Mouse (Mus musculus): ENCODE data around the gene Anxa9. TPM values are rescaled to one million over a fixed set of nuclear protein-coding genes. Genes with fewer than 3 reads are reported as not detected.

Anxa9 gene
- 0.66 TPM for polyA plus RNA-seq (2014; fragmentation: Illumina TruSeq; extraction: RNeasy Lipid Tissue Mini Kit (QIAGEN cat#74804))

GRCm38 (mm10) chr3:95307100-95307499 lies at the start of gene Anxa9:
Gene Anxa9 (minus strand): TSS chr3:95307176.

GRCm38 (mm10) chr3:95314486-95315093 lies 7.6 kb upstream of the Anxa9 start, which contains the start of gene Cers2:
Gene Cers2 (plus strand): TSS chr3:95314791.

DNA sequence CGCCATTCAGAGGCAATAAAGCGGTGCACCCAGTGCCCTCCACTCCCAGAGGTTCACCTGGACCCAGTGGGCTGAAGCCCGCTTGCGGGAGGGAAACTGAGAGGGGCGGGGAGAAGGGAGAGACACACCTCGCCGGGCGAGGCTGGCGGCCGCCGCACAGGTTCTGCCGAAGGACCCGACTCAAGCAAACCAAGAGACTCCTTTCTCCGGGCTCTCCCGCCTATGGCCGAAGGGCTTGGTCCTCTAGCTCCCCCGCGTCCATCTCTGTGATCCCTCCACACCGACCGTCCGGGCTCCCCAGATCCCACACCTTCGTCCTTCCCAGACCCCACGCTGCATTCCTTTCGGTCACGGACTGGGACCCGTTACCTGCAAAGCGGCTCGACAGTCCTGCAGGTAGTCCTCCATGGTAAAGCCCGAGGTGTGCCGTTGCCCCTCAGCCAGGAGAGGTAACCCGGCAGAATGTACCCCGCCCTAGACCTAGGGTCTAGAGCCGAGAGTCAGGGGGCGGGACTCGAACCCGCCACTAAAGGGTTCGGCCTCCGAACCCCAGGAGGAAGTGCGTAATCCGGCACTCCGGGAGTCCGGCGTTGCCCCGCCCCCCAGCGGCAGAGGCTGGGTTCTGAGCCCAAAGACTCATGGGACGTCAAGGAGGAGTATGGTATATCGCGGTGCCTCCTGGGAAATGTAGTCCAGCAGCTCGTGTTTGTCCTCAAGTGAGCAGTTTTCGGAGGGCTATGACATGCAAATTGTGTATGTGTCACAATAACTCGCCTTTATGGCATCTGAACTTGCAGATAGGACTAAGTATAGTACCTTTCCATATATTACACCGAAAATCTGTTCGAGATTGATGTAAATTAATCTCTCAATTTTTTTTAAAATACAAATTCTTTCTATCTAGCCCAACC lies 25.5 kb downstream of the Anxa9 start, which contains the start of the genes Mindy1 and Prune1:
Mindy1 (plus strand) TSS at position 130 of the 911 bp plus-strand sequence.
Prune1 (minus strand) TSS at position 861 of the 911 bp plus-strand sequence.

DNA sequence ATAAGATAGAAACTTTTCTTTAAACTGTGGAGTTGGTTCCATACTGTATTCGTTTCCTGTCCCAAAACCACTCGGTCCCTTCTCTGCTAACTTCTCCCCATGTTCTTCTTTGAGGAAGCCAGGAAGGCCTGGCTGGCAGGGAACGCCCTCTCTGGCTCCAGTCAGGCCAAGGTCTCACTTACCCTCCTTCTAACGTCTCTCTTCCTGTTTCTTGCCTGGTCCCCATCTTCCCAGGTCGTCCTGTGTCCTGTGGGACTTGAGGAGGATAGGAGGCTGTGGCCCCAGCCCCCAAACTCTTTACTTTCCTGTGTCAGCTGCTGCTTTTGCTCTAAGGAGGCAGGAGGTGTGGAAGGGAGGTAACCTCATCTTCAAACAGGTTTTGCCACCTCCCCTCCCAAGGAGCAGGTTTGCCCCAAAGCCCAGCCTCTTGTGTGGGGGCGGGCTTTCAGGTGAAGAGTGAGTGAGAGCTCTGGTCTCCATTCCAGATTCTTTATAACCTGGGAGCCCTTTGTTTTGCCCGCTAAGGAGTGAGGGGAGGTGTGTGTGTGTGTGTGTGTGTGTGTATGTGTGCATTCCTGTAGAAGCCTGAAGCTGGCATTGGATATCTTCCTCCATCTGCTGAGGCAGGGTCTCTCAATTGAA lies 56.1 kb downstream of the Anxa9 start, which contains the start of gene Bnipl:
Bnipl (minus strand) TSS at position 411 of the 642 bp plus-strand sequence.

Other genes starting within 250 kb of the Anxa9 start
- gene Pip5k1a, start 200.2 kb downstream of the Anxa9 start, polyA plus RNA-seq (2014; fragmentation: Illumina TruSeq; extraction: RNeasy Lipid Tissue Mini Kit (QIAGEN cat#74804)): 25.1 TPM
- 16.5 TPM for gene Vps72, start 196.2 kb downstream of the Anxa9 start, polyA plus RNA-seq (2014; fragmentation: Illumina TruSeq; extraction: RNeasy Lipid Tissue Mini Kit (QIAGEN cat#74804))
- gene Tmod4, start 182.7 kb downstream of the Anxa9 start, polyA plus RNA-seq (2014; fragmentation: Illumina TruSeq; extraction: RNeasy Lipid Tissue Mini Kit (QIAGEN cat#74804)): not detected
- gene Scnm1, start 173.2 kb downstream of the Anxa9 start, polyA plus RNA-seq (2014; fragmentation: Illumina TruSeq; extraction: RNeasy Lipid Tissue Mini Kit (QIAGEN cat#74804)): 21.2 TPM
- 1.9 TPM for gene Lysmd1, start 173.1 kb downstream of the Anxa9 start, polyA plus RNA-seq (2014; fragmentation: Illumina TruSeq; extraction: RNeasy Lipid Tissue Mini Kit (QIAGEN cat#74804))
- gene Tnfaip8l2, start 164.8 kb downstream of the Anxa9 start, polyA plus RNA-seq (2014; fragmentation: Illumina TruSeq; extraction: RNeasy Lipid Tissue Mini Kit (QIAGEN cat#74804)): not detected
- gene Sema6c, start 146.7 kb downstream of the Anxa9 start, polyA plus RNA-seq (2014; fragmentation: Illumina TruSeq; extraction: RNeasy Lipid Tissue Mini Kit (QIAGEN cat#74804)): 0.34 TPM
- 35.3 TPM for gene Gabpb2, start 89.3 kb downstream of the Anxa9 start, polyA plus RNA-seq (2014; fragmentation: Illumina TruSeq; extraction: RNeasy Lipid Tissue Mini Kit (QIAGEN cat#74804))
- gene Cdc42se1, start 78.4 kb downstream of the Anxa9 start, polyA plus RNA-seq (2014; fragmentation: Illumina TruSeq; extraction: RNeasy Lipid Tissue Mini Kit (QIAGEN cat#74804)): 17.5 TPM
- 19.0 TPM for gene Mllt11, start 75.0 kb downstream of the Anxa9 start, polyA plus RNA-seq (2014; fragmentation: Illumina TruSeq; extraction: RNeasy Lipid Tissue Mini Kit (QIAGEN cat#74804))
- 0.26 TPM for gene Gm128, start 65.6 kb downstream of the Anxa9 start, polyA plus RNA-seq (2014; fragmentation: Illumina TruSeq; extraction: RNeasy Lipid Tissue Mini Kit (QIAGEN cat#74804))
- gene Bnipl, start 56.0 kb downstream of the Anxa9 start, polyA plus RNA-seq (2014; fragmentation: Illumina TruSeq; extraction: RNeasy Lipid Tissue Mini Kit (QIAGEN cat#74804)): 0.83 TPM
- 125 TPM for gene Mindy1, start 25.8 kb downstream of the Anxa9 start, polyA plus RNA-seq (2014; fragmentation: Illumina TruSeq; extraction: RNeasy Lipid Tissue Mini Kit (QIAGEN cat#74804))
- 13.7 TPM for gene Prune1, start 25.1 kb downstream of the Anxa9 start, polyA plus RNA-seq (2014; fragmentation: Illumina TruSeq; extraction: RNeasy Lipid Tissue Mini Kit (QIAGEN cat#74804))
- 104 TPM for gene Cers2, start 7.6 kb upstream of the Anxa9 start, polyA plus RNA-seq (2014; fragmentation: Illumina TruSeq; extraction: RNeasy Lipid Tissue Mini Kit (QIAGEN cat#74804))
- 28.5 TPM for gene Setdb1, start 50.0 kb upstream of the Anxa9 start, polyA plus RNA-seq (2014; fragmentation: Illumina TruSeq; extraction: RNeasy Lipid Tissue Mini Kit (QIAGEN cat#74804))
- not detected for gene 4930558C23Rik, start 95.7 kb upstream of the Anxa9 start, polyA plus RNA-seq (2014; fragmentation: Illumina TruSeq; extraction: RNeasy Lipid Tissue Mini Kit (QIAGEN cat#74804))
- gene Arnt, start 127.2 kb upstream of the Anxa9 start, polyA plus RNA-seq (2014; fragmentation: Illumina TruSeq; extraction: RNeasy Lipid Tissue Mini Kit (QIAGEN cat#74804)): 79.1 TPM
- 8.8 TPM for gene Ctsk, start 192.1 kb upstream of the Anxa9 start, polyA plus RNA-seq (2014; fragmentation: Illumina TruSeq; extraction: RNeasy Lipid Tissue Mini Kit (QIAGEN cat#74804))
- 290 TPM for gene Ctss, start 219.6 kb upstream of the Anxa9 start, polyA plus RNA-seq (2014; fragmentation: Illumina TruSeq; extraction: RNeasy Lipid Tissue Mini Kit (QIAGEN cat#74804))

Measured in ovary, adult 10 weeks (tissue).